Mouse (Mus musculus): Measurements from ENCODE around the gene Syngr2.
"Not testable (repeated sequence)": the region's sequence is repeated elsewhere in the genome, so short reads cannot be mapped to it uniquely, and the experiment has no call there.

The Syngr2 gene

GRCm38 (mm10) chr11:117813867-117814266 lies 4.4 kb downstream of the Syngr2 start:
- DNase-seq: no peak

GRCm38 (mm10) chr11:117814704-117815366 lies 5.4 kb downstream of the Syngr2 start:
- no peak for DNase-seq

DNA sequence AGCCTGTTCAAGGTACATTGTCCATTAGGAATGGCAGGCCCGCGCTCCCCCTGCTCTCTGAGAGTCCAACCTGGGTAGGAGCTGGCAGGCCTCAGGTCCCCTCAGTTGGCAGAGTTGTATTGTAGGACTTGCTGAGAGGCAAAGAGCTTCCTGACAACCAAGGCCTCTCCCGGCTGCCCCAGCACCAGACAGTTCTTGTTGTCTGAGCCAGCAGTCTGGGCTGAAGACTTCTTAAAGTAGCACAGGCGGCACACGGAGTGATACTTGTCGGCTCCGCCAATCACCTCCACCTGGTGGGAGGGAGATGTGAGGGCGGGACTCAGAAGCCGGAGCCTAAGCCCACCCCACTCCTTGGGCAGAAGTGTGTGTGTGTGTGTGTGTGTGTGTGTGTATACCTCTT lies 6.4 kb downstream of the Syngr2 start:
- not testable (repeated sequence) for DNase-seq

DNA sequence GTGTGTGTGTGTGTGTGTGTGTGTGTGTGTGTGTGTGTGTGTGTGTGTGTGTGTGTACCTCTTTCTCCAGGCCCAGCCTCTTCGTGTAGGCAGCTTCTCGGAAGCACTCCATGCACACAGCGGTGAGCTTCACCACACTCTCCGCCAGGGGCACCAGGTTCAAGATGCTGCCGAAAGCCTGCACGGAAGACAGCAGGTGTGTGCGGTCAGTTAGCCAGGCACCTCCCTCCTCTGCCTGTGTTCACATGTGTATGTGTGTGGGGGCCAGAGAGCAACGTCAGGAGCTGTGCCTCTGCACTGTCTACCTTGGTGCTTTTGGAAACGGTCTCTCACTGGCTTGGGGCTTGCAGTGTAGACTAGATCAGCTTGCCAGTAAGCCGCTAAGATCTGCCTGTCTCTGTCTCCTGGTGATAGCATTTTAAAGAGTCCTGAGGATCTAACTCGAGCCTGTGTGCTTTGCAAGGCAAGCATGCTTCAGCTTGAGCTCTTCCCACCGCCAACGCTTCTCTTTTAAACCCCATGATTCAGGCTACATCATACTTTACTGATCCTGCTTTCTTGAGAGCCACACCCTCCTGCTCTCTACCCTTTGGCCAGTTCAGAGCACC lies 7.0 kb downstream of the Syngr2 start:
- no peak for DNase-seq

- DNase-seq: no peak
These were observed 9.6 kb downstream of the Syngr2 start for GRCm38 (mm10) chr11:117819095-117819494.

- DNase-seq: no peak
These were observed 10.7 kb downstream of the Syngr2 start for GRCm38 (mm10) chr11:117820173-117820572.

DNA sequence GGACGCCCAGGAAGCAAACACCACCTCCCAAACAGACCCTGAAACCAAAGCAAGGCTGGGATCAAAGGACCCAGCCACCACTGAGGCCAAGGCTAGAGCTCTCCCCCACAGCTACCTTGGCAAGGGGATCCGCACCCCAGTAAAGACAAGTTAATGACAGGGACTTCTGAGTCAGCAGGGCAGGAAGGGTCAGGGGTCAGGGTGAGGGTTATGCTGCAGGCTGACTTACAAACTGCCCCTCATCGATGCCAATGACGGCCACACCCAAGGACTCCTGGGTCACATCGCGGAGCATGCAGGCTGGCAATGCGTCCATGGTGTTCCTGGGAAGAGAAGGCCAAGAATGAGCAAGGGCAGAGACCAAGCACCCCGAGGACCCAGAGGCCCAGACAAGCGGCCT lies 12.4 kb downstream of the Syngr2 start:
- no peak for DNase-seq

GRCm38 (mm10) chr11:117822728-117823241 lies 13.3 kb downstream of the Syngr2 start:
- DNase-seq: no peak

- no peak for DNase-seq
These were observed 13.9 kb downstream of the Syngr2 start for GRCm38 (mm10) chr11:117823411-117823810.

GRCm38 (mm10) chr11:117824060-117824969 lies 14.8 kb downstream of the Syngr2 start:
- peak; percentile 67 for DNase-seq

- DNase-seq: no peak
These were observed 16.0 kb downstream of the Syngr2 start, which contains the start of the genes Afmid and Tk1 for GRCm38 (mm10) chr11:117825333-117826101. Afmid (plus strand) TSS chr11:117825924. Tk1 (minus strand) TSS chr11:117826092.

- DNase-seq: no peak
These were observed 16.7 kb downstream of the Syngr2 start for GRCm38 (mm10) chr11:117826164-117826563.

- no peak for DNase-seq
These were observed 17.4 kb downstream of the Syngr2 start for GRCm38 (mm10) chr11:117826916-117827315.

- DNase-seq: no peak
These were observed 17.9 kb downstream of the Syngr2 start for GRCm38 (mm10) chr11:117827386-117827785.

DNA sequence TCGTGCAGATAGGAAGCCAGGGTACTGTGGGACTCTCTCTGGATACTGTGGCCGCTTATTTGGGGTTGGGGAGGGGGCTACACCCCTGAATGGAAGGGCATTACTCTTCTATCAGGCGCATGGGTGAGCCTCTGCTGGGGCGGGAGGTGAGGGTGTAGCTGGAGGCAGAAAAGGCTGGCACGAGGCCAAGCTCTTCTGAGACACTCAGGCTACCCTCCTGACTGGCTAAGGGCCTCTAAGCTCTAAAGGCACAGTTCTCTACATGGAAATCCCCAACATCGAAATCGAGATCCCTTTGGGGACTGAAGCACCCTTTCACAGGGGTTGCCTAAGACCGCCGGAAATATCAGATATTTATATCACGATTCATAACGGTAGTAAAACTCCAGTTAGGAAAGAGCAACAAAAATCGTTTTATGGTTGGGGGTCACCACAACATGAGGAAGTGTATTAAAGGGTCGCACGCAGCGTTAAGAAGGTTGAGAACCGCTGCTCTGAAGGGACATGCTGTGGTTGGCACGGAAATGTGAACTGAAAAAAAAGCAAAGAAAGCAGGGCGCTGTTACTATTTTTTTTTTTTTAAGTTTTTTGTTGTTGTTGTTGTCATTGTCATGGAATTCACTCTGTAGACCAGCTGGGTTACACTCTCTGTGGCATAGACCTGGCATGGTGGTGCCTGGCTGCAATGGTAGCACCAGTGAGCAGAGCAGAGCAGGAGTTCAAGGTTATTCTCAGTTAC lies 18.9 kb downstream of the Syngr2 start:
- no peak for DNase-seq

DNA sequence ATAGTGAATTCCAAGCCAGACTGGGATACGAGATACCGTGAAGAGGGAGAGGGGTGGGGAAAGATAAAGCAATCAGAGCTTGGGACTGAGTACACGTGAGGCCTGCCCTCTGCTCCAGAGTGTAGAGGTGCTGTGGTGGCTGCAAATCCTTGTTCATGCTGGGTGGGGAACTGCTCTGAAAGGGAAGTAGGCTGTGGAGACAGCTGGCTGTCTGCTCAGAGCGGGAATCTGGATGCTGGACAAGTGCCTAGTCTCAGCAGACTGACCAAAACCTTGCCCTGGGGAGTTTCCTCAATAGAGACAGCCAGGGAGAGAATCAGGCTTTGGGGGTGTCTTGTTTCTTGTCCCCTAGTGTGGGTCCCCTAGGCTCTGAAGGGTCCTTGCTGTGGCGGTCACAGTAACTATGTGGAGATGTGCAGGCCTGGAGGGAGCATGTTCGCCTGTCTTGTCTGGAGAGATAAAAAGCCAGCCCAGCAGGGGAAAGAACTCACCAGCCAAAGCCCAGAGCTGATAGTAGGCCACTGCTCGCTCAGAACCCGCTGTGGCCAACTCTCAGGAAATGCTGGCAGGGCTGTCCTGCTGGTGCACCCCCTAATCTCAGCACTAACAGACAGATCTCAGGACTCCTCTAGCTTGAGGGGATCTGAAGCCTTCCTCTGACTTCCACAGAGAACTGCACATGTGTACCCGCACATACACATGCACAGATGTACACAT lies 19.6 kb downstream of the Syngr2 start:
- DNase-seq: no peak

DNA sequence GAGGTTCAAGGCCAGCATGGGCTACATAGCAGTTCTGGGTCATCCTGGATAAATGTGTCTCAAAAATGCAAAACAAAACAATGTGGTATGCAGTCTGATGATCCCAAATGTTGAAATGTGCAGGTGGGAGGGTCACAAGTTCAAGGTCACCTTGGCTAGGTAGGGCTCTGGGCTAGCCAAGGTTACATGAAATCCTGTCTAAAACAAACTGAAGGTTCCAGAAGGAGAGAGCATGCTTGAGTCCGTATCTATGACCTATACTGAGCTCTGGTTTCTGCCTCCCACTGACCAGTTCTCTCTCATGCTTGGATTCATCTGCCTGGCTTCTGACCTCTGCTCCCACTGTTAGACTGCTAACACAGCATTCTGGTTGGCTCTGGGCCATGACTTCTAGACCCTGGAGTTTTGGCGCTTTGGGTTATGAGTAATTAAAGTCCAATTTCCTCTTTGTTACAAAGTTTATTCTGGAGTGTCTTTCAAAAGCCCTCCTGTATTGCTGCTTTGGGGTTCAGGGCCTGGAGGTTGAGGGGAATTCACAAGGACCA lies 20.3 kb downstream of the Syngr2 start:
- DNase-seq: no peak

- DNase-seq: no peak
These were observed 20.9 kb downstream of the Syngr2 start for GRCm38 (mm10) chr11:117830401-117830800.

- peak; percentile 34 for DNase-seq
These were observed 22.9 kb downstream of the Syngr2 start for GRCm38 (mm10) chr11:117832086-117832969.

- not testable (repeated sequence) for DNase-seq
These were observed 24.0 kb downstream of the Syngr2 start for GRCm38 (mm10) chr11:117833509-117833908.
